Mouse (Mus musculus) kidney, postnatal 0 days (tissue): ENCODE results near the gene Os9. TPM values are rescaled to one million over a fixed set of nuclear protein-coding genes. Genes with fewer than 3 reads are reported as not detected.
"Not testable (repeated sequence)": the region's sequence is repeated elsewhere in the genome, so short reads cannot be mapped to it uniquely, and the experiment has no call there.

Source experiments
- ATAC-seq: fragments of 200-750 bp; cut with Nextera tagmentation; replicated peaks from 2 replicates; pipeline ENCODE4 v1.8.0; 2017; ENCODE audit warnings: low read depth, moderate number of reproducible peaks, moderate TSS enrichment, moderate library complexity; ENCODE audit not compliant: low FRiP score
- DNase-seq: peaks from one replicate; pipeline ENCODE4 v3.0.0-alpha.2; 2016; ENCODE audit warnings: low spot score
- H3K27ac ChIP-seq: fragments of 300-500 bp; sonication (generic); 2 replicates; pipeline ENCODE4 v1.5.1; 2014; ENCODE audit warnings: mild to moderate bottlenecking
- H3K27me3 ChIP-seq: fragments of 300-500 bp; sonication (generic); 2 replicates; pipeline ENCODE4 v1.6.1; 2014; ENCODE audit warnings: low read length, mixed read lengths; ENCODE audit not compliant: insufficient read depth
- H3K36me3 ChIP-seq: fragments of 300-500 bp; sonication (generic); 2 replicates; pipeline ENCODE4 v1.6.1; 2014; ENCODE audit warnings: low read length, mixed read lengths; ENCODE audit not compliant: insufficient read depth
- H3K4me1 ChIP-seq: fragments of 300-500 bp; sonication (generic); replicated peaks from 2 replicates; pipeline ENCODE4 v1.6.1; 2014; ENCODE audit warnings: antibody characterized with exemption, low read length, mixed read lengths; ENCODE audit not compliant: insufficient read depth
- H3K4me2 ChIP-seq: fragments of 300-500 bp; sonication (generic); 2 replicates; pipeline ENCODE4 v1.6.1; 2014; ENCODE audit warnings: mild to moderate bottlenecking, low read length, moderate library complexity, mixed read lengths
- H3K4me3 ChIP-seq: fragments of 300-500 bp; sonication (generic); replicated peaks from 2 replicates; pipeline ENCODE4 v1.5.1; 2014; ENCODE audit warnings: low read depth, low read length
- H3K9ac ChIP-seq: fragments of 300-500 bp; sonication (generic); 2 replicates; pipeline ENCODE4 v1.6.1; 2014; ENCODE audit warnings: low read depth, low read length
- H3K9me3 ChIP-seq: fragments of 300-500 bp; sonication (generic); replicated peaks from 2 replicates; pipeline ENCODE4 v1.6.1; 2016; ENCODE audit warnings: low read length, inconsistent platforms, mixed read lengths
- CTCF ChIP-seq: IDR thresholded peaks from 2 replicates; pipeline ENCODE4 v1.5.1; 2016; ENCODE audit warnings: antibody characterized with exemption, low read depth, mild to moderate bottlenecking, moderate library complexity
- WGBS: fragments of 180-500 bp; shearing (Covaris S2); extraction: QIAGEN DNeasy Blood & Tissue Kit; methylation state at CpG from one replicate; pipeline ENCODE4 v1.1.7; 2014; 5-methylcytosine and 5-hydroxymethylcytosine counted together
- polyA plus RNA-seq: library from polyadenylated mRNA; unstranded; fragments of >200 nt; fragmentation: Nextera tagmentation; extraction: Ambion mirVana; gene quantifications from 2 replicates; pipeline ENCODE4 v1.2.1, GENCODE M21; 2015

Os9 gene
- polyA plus RNA-seq, 1 experiment from 2014 or later = 107 TPM

GRCm38 (mm10) chr10:127158471-127158870 lies 37.5 kb upstream of the Os9 start:
- H3K27me3 ChIP-seq = no peaks in the 10 kb centered on the region
- no peaks in the 10 kb centered on the region for H3K36me3 ChIP-seq
- no peak for TF ChIP-seq CTCF
- no peak for ATAC-seq
- no peak overlapping the region for H3K4me2 ChIP-seq
- WGBS = 70% methylated on average over 3 of the region's 3 CpGs
- no peak for DNase-seq
- no peak overlapping the region for H3K4me3 ChIP-seq
- H3K4me1 ChIP-seq = no peaks in the 10 kb centered on the region
- H3K27ac ChIP-seq = no peak overlapping the region
- no peaks in the 10 kb centered on the region for H3K9me3 ChIP-seq
- no peak overlapping the region for H3K9ac ChIP-seq

- TF ChIP-seq CTCF = no peak
- ATAC-seq (no peak), DNase-seq (no peak)
- WGBS = 60% methylated on average over 1 of the region's 1 CpGs
- no peaks in the 10 kb centered on the region for H3K27me3 ChIP-seq
- no peak overlapping the region for H3K27ac ChIP-seq
- H3K9ac ChIP-seq = no peak overlapping the region
- no peak overlapping the region for H3K4me3 ChIP-seq
- no peaks in the 10 kb centered on the region for H3K4me1 ChIP-seq
- H3K4me2 ChIP-seq = no peak overlapping the region
- H3K9me3 ChIP-seq = no peaks in the 10 kb centered on the region
- no peaks in the 10 kb centered on the region for H3K36me3 ChIP-seq
Measured at GRCm38 (mm10) chr10:127156511-127156910, 35.6 kb upstream of the Os9 start.

- WGBS = 60% methylated on average over 1 of the region's 1 CpGs
Measured at GRCm38 (mm10) chr10:127156089-127156488, 35.2 kb upstream of the Os9 start.

GRCm38 (mm10) chr10:127154652-127155051 lies 33.7 kb upstream of the Os9 start:
- no peak for TF ChIP-seq CTCF
- H3K4me3 ChIP-seq = no peak overlapping the region
- no peaks in the 10 kb centered on the region for H3K9me3 ChIP-seq
- H3K36me3 ChIP-seq = no peaks in the 10 kb centered on the region
- no peaks in the 10 kb centered on the region for H3K27me3 ChIP-seq
- H3K27ac ChIP-seq = peak overlapping the region; percentile 83
- peak; percentile 44; the same call in 1 of the 2 replicates for ATAC-seq
- DNase-seq = no peak
- H3K4me2 ChIP-seq = no peak overlapping the region
- H3K4me1 ChIP-seq = no peaks in the 10 kb centered on the region
- no peak overlapping the region for H3K9ac ChIP-seq
- WGBS = 63% methylated on average over 5 of the region's 5 CpGs

More at GRCm38 (mm10) chr10:127156089-127156488, 35.2 kb upstream of the Os9 start:
- Histone ChIP-seq H3K9me3 (no peaks in the 10 kb centered on the region), H3K4me1 (no peaks in the 10 kb centered on the region), H3K27me3 (no peaks in the 10 kb centered on the region), H3K27ac (peak overlapping the region; percentile 83; the same call in 1 of the 2 replicates), H3K4me2 (no peak overlapping the region), H3K4me3 (no peak overlapping the region), H3K9ac (no peak overlapping the region), H3K36me3 (no peaks in the 10 kb centered on the region)
- no peak for TF ChIP-seq CTCF
- DNase-seq (no peak), ATAC-seq (no peak)

GRCm38 (mm10) chr10:127154241-127154640 lies 33.3 kb upstream of the Os9 start:
- H3K4me1 ChIP-seq = no peaks in the 10 kb centered on the region
- DNase-seq (peak; percentile 40), ATAC-seq (peak; percentile 85)
- no peaks in the 10 kb centered on the region for H3K36me3 ChIP-seq
- H3K27ac ChIP-seq = peak overlapping the region; percentile 83
- no peaks in the 10 kb centered on the region for H3K27me3 ChIP-seq
- H3K4me2 ChIP-seq = no peak overlapping the region
- H3K9me3 ChIP-seq = no peaks in the 10 kb centered on the region
- no peak overlapping the region for H3K4me3 ChIP-seq
- H3K9ac ChIP-seq = no peak overlapping the region
- no peak for TF ChIP-seq CTCF
- 58% methylated on average over 2 of the region's 2 CpGs for WGBS

- H3K4me2 ChIP-seq = no peak overlapping the region
- H3K4me3 ChIP-seq = no peak overlapping the region
- no peaks in the 10 kb centered on the region for H3K36me3 ChIP-seq
- H3K9ac ChIP-seq = no peak overlapping the region
- 95% methylated on average over 7 of the region's 7 CpGs for WGBS
- no peak for ATAC-seq
- no peaks in the 10 kb centered on the region for H3K27me3 ChIP-seq
- no peaks in the 10 kb centered on the region for H3K4me1 ChIP-seq
- no peak for DNase-seq
- H3K27ac ChIP-seq = peak overlapping the region; percentile 60; the same call in 1 of the 2 replicates
- TF ChIP-seq CTCF = no peak
- H3K9me3 ChIP-seq = no peaks in the 10 kb centered on the region
Measured at GRCm38 (mm10) chr10:127153323-127153722, 32.4 kb upstream of the Os9 start.

GRCm38 (mm10) chr10:127152556-127152955 lies 31.6 kb upstream of the Os9 start:
- not testable (repeated sequence) for H3K9ac ChIP-seq, H3K27ac ChIP-seq, H3K36me3 ChIP-seq, ATAC-seq, H3K9me3 ChIP-seq, H3K4me2 ChIP-seq, H3K27me3 ChIP-seq, H3K4me3 ChIP-seq, H3K4me1 ChIP-seq, DNase-seq
- WGBS = 85% methylated on average over 10 of the region's 10 CpGs

- not testable (repeated sequence) for H3K4me1 ChIP-seq, H3K9ac ChIP-seq, H3K27ac ChIP-seq, DNase-seq, H3K4me2 ChIP-seq, H3K27me3 ChIP-seq, H3K4me3 ChIP-seq, H3K9me3 ChIP-seq, ATAC-seq, H3K36me3 ChIP-seq
- WGBS = 93% methylated on average over 3 of the region's 3 CpGs
Measured at GRCm38 (mm10) chr10:127151233-127151632, 30.3 kb upstream of the Os9 start.
